Mouse (Mus musculus) brown adipose tissue, adult 24 weeks (tissue): ENCODE data around the gene Xylb. TPM values are rescaled to one million over a fixed set of nuclear protein-coding genes. Genes with fewer than 3 reads are reported as not detected.
A peak's percentile ranks its signal among the peaks of the same experiment; 100 is the strongest.

Source experiments
- H3K27ac ChIP-seq: fragments of 200-500 bp; replicated peaks from 2 replicates; pipeline ENCODE4 v1.5.1; 2012; ENCODE audit warnings: low read depth, mild to moderate bottlenecking, low read length
- H3K4me1 ChIP-seq: fragments of 200-500 bp; 2 replicates; pipeline ENCODE4 v1.6.1; 2012; ENCODE audit warnings: low read length, mixed read lengths; ENCODE audit not compliant: control insufficient read depth, insufficient read depth, insufficient read length
- H3K4me3 ChIP-seq: fragments of 200-500 bp; 2 replicates; pipeline ENCODE4 v1.5.1; 2012; ENCODE audit warnings: low read depth, mild to moderate bottlenecking, low read length, moderate library complexity; ENCODE audit not compliant: insufficient read depth
- polyA plus RNA-seq: library from polyadenylated mRNA; stranded (reverse); fragments of >200 nt; gene quantifications from 2 replicates; pipeline ENCODE4 v1.2.4, GENCODE M21; 2012; ENCODE audit not compliant: missing spikeins, insufficient read depth, insufficient read length

Gene Xylb
- polyA plus RNA-seq, 1 experiment, result 1.7 TPM

- H3K27ac ChIP-seq, result no peak overlapping the region
- peaks cover 14% of the 10 kb centered on the region for H3K4me1 ChIP-seq
- H3K4me3 ChIP-seq, result no peak overlapping the region
Observed at GRCm38 (mm10) chr9:119335571-119335970, 21.6 kb upstream of the Xylb start.

GRCm38 (mm10) chr9:119337842-119338241 lies 19.3 kb upstream of the Xylb start:
- Histone ChIP-seq H3K27ac (no peak overlapping the region), H3K4me3 (no peak overlapping the region), H3K4me1 (peaks cover 21% of the 10 kb centered on the region)

DNA sequence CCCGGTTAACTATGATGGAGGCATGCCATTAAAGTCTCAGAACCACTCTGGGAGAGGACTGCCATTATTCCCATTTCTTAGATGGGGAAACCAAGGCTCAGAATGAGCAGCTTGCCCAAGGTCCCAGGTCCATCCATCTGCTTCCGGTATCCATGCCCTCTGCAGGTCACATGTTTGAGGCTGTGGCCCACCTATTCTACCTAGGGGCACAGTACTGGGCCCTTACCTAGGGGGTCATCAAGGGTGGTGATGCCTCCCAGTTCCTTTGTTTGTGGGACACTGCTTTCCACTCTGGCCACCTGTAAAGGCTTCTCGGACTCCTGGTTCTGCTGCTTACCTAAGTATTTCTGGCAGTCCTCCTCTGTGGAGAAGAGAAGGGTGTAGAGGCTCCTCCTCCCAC lies 18.8 kb upstream of the Xylb start:
- no peak overlapping the region for H3K4me3 ChIP-seq
- peaks cover 21% of the 10 kb centered on the region for H3K4me1 ChIP-seq
- H3K27ac ChIP-seq, result no peak overlapping the region

GRCm38 (mm10) chr9:119339106-119339505 lies 18.1 kb upstream of the Xylb start:
- peaks cover 16% of the 10 kb centered on the region for H3K4me1 ChIP-seq
- peak overlapping the region; percentile 95 for H3K4me3 ChIP-seq
- no peak overlapping the region; the same call in 1 of the 2 replicates for H3K27ac ChIP-seq

DNA sequence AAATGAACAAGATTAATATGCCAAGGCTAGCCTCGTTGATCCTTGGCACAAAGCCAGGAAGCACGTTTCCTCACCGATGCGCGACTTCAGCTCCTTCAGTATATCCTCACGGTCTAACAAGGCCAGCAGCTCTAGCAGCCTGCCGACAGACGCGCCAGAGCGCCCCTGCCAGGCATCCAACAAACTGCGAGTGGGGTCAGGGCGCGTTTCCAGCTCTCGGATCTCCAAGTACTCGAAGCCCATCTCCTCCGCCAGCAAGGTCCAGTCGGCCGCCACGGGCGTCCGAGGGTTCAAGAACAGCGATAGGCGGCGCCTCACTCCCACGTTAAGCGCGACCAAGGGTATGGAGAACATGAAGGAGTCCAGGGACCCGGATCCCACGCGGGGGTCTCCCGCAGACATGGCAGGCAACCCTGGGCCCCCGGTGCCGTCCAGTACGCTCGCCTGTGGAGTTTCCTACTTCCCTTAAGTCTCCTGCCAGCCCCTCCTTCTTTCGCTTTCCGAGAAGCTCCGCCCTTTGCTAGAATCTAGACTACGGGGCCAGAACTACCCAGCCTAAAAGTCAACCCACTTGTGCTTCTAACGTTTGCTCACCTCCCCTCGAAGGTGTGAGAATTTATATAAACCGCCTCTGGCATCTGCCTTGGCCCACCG lies 17.5 kb upstream of the Xylb start, which contains the start of gene Acaa1a:
TSS of gene Acaa1a (plus strand) at position 119 of the 654 bp plus-strand sequence.
- H3K4me1 ChIP-seq, result peaks cover 10% of the 10 kb centered on the region
- peak within 1 kb of the TSS; percentile 95 for H3K4me3 ChIP-seq
- H3K27ac ChIP-seq, result peak within 1 kb of the TSS; percentile 91

- peak overlapping the region; percentile 91 for H3K27ac ChIP-seq
- peaks cover 10% of the 10 kb centered on the region for H3K4me1 ChIP-seq
- H3K4me3 ChIP-seq, result peak overlapping the region; percentile 95
Observed at GRCm38 (mm10) chr9:119340212-119340580, 17.0 kb upstream of the Xylb start.

DNA sequence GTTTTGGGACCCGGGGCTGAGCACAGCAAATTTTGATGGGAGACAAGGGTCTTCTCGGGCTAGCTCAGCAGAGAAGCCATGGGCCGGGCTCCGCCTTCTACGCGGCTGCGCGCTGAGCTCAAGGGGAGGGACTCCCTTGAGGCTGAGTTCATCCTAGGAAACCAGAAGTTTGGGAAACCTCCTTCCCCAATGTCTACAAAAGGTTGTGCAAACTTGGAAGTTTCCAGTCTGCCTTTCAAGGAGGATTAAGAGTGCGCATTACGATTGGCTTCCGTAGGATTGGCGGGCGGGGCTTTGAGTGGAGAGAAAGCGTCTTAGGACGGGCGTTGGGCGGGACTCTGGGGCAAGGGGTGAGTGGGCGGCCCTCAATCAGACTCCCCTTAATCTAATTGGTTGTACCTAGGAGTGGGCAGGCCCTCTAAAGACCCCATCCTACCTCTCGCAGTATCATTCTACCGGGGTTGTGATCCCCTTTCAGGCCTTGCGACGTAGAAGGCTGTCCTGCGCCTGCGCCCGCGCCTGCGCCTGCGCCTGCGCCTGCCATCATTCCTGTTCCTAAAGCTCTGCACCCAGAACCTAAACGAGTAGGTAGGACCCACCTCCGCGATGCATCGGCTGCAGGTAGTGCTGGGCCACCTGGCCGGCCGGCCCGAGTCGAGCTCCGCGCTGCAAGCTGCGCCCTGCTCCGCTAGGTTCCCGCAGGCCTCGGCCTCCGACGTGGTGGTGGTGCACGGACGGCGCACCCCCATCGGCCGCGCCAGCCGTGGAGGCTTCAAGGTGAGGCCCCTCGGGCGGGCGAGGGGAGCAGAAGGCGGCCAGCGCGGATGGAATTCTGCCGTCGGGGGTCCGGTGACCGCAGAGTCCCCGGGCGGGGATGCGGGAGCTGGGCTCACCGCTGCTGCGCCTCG lies 16.0 kb upstream of the Xylb start, which contains the start of gene Myd88:
TSS of gene Myd88 (minus strand) at position 503 of the 908 bp plus-strand sequence.
- H3K27ac ChIP-seq, result peak within 1 kb of the TSS; percentile 91
- peaks cover 10% of the 10 kb centered on the region for H3K4me1 ChIP-seq
- peak within 1 kb of the TSS; percentile 95 for H3K4me3 ChIP-seq

GRCm38 (mm10) chr9:119342728-119343127 lies 14.5 kb upstream of the Xylb start:
- no peak overlapping the region for H3K27ac ChIP-seq
- H3K4me1 ChIP-seq, result peaks cover 10% of the 10 kb centered on the region
- peak overlapping the region; percentile 95; the same call in 1 of the 2 replicates for H3K4me3 ChIP-seq

DNA sequence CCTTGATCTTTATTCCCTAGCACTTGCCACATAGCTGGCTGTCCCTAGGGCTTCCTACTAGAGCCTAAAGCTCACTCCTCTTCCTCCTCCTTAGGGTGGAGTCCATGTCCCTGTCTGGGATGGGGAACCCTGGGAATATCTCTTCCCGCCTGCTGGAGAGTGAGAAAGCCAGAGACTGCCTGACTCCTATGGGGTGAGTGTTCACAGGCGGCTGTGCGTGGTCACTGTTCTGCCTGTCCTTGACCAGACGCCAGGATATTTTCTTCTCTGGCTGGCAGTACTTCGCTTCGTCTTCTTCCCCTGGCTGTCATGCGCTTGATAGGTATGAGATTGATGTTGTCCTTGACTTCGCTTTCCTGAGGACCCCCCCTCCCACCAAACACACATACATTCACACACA lies 10.8 kb upstream of the Xylb start:
- no peak overlapping the region for H3K4me3 ChIP-seq
- H3K4me1 ChIP-seq, result peaks cover 7% of the 10 kb centered on the region
- H3K27ac ChIP-seq, result no peak overlapping the region

DNA sequence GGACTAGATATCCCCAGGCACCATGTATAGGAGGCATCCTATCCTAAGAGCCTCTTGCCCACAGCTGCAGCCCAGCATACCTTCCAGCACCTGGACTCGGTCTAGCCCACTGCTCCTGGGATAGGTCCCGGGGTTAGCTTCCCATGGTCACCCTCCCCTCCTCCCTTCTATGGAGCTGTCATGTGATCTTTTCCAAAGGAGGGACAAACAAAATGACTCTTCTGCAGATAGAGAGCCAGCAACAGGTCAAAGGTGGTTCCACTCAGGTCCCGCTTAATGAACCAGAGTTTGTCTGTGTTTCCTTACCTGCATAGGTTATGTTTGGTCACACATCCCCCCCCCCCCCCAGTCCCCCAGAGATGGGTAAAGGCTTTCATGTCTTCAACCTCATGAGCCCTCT lies 6.7 kb upstream of the Xylb start:
- Histone ChIP-seq H3K4me3 (no peak overlapping the region), H3K27ac (no peak overlapping the region), H3K4me1 (no peaks in the 10 kb centered on the region; the same call in 1 of the 2 replicates)

DNA sequence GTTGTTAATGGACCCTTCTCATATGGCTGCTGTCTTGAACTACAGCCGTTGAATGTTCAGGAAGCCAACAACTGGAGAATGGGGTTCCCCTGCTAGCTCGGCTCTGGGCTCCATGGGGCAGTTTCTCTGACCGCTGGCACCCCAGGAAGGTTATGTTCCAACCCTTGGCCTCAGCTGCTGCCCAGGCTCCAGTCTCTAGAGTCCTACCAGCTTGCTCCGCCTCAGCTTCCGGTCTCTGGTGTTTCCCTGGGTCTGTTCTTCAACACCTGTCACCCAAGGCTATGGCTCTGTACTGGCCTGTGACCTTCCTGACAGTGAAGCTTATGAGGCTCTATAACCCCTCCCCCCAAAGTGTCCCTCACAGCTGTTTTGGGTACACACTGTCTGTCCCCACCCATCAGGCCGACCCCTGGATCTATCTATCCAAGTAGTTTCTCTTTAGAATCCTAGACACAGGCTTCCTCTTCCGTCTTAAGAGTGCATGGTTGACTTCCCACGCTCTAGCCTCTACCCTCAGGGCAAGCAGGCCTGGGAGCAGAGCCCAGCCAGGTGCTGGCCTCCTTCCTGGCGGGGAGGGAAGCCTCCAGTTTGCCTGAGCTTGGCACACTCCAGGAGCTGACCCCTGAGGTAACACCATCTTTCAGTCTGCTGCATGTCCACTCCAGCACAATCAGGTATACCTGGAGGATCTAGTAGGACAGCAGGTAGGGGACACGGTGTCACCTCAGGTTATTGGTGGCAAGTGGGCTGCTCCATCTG lies 6.1 kb upstream of the Xylb start:
- H3K27ac ChIP-seq, result peak overlapping the region; percentile 23
- no peak overlapping the region for H3K4me3 ChIP-seq

DNA sequence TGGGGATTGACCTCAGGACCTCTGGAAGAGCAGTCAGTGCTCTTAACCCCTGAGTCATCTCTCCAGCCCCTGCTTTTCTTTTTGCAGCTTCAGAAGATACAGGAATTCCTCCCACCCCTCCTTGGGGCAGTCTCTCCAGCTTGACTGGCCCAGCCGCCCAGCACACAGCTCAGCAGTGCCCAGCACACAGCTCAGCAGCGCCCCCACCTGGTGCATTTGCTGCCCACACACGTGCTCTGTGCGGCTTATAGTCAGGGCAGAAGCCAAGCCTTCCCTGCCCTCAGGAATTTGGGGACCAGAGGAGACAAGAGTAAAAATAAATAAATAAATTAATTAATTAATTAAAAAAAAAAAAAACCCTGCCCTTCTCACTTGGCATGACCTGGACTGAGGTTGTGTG lies 5.1 kb upstream of the Xylb start:
- no peaks in the 10 kb centered on the region; the same call in 1 of the 2 replicates for H3K4me1 ChIP-seq
- no peak overlapping the region for H3K27ac ChIP-seq
- no peak overlapping the region for H3K4me3 ChIP-seq

More for the DNA sequence above, 6.1 kb upstream of the Xylb start:
- H3K4me1 ChIP-seq, result no peaks in the 10 kb centered on the region; the same call in 1 of the 2 replicates

DNA sequence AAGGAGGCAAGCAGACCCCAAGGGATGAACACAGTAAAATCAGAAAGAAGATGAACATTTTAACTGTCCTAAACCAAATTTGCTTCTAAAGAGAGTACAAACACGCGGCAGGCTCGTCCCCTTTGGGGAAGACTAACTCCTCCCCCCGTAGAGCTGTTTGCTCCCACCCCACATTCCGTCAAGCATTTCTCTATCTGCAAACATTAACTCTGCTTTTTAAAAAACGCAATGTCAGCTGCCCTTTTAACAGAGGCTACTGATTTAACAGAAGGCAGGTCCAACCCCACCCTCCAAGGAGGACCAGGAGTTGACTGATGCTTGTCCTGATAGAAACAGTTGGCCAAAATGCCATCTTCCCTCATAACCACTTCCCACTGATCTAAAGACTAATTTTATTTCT lies 3.3 kb upstream of the Xylb start:
- H3K4me3 ChIP-seq, result no peak overlapping the region
- no peaks in the 10 kb centered on the region; the same call in 1 of the 2 replicates for H3K4me1 ChIP-seq
- H3K27ac ChIP-seq, result no peak overlapping the region

DNA sequence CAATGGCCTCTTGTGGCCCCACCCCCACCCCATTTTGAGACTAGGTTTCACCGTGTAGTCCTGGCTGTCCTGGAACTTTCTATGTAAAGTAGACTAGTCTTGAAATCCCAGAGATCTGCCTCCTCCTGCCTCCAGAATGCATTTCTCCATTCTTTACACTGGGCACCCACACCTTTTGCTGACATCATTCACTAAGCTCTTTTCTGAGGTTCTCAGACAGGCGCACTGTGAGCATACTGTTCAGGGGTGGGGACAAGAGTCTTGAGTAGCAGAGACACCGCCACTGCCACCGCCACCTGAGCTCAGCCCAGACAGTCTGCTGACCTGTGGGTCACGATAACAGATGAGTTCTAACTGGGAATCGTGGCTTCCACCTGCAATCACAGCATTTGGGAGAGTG lies 1.2 kb upstream of the Xylb start:
- Histone ChIP-seq H3K27ac (no peak overlapping the region), H3K4me3 (no peak overlapping the region)

DNA sequence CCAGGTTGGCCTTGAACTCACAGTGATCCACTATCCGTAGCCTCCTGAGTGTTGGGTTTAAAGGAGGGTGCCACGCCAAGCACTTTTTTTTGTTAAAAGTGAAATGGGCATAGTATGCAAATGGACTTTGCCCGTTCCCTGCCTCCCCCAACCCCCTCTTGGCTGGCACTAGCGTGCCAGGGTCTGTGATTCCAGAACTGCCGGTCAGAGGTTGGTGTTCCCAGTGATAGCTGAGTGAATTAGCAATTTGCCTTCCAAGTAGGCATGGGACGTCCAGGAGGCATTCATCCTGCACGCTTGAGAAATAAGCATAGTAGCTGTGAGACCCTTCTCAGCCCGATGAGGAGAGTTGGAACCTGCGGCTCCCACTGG lies 863 bp downstream of the Xylb start:
- Histone ChIP-seq H3K4me1 (no peaks in the 10 kb centered on the region), H3K27ac (no peak overlapping the region), H3K4me3 (peak overlapping the region; percentile 14; the same call in 1 of the 2 replicates)

More for the DNA sequence above, 1.2 kb upstream of the Xylb start:
- no peaks in the 10 kb centered on the region for H3K4me1 ChIP-seq
